Mouse (Mus musculus) embryonic fibroblast, embryonic 13.5 days (primary cell): Measurements from ENCODE around the gene AC124502.3.

Source experiments
- CTCF ChIP-seq: IDR thresholded peaks from 2 replicates; pipeline ENCODE4 v1.5.1; 2011; ENCODE audit warnings: mild to moderate bottlenecking, control low read depth, low read length, moderate library complexity, borderline replicate concordance; ENCODE audit not compliant: insufficient read depth
- POLR2A ChIP-seq: IDR thresholded peaks from 2 replicates; pipeline ENCODE4 v1.6.1; 2011; ENCODE audit warnings: low read depth, mild to moderate bottlenecking, control low read depth, low read length, moderate library complexity

DNA sequence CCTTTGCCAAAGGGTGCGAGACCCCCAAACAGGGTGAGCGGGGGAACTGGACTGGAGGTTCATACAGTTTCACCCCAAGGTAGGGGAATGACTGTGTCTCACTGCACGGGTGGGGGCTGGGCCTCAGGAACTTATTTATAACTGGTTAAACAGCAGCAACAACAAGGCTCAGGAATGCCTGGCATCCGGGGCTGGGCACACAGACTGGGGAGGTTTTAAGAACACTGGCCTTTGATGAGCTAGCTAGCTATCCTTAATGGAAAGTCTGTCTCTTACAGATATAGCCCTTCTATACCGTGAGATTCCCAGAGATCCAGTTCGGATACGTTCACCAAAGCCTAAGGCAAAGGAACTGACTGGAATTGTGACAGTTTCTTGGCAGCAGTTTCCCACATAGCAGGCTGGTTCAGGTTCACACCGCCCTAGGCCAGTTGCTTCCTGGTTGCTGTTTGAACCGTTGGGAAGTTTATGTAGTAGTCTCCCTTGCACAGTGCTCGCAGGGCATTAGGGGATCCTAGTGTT is 22.4 kb upstream of the AC124502.3 start:
- TF ChIP-seq CTCF (no peak), POLR2A (no peak)
